Mouse (Mus musculus): ENCODE measurements around the gene Chek2. TPM values are rescaled to one million over a fixed set of nuclear protein-coding genes. Genes with fewer than 3 reads are reported as not detected.

The Chek2 gene
- 1.3 TPM for polyA plus RNA-seq (2015; fragmentation: Illumina TruSeq; extraction: RNeasy Lipid Tissue Mini Kit (QIAGEN cat#74804); ENCODE audit: insufficient read depth, low read depth, low replicate concordance)

GRCm38 (mm10) chr5:110839678-110840365, at the start of gene Chek2, which contains the start of gene Hscb:
Gene Chek2, plus strand, starts transcription at chr5:110839979.
Gene Hscb, minus strand, starts transcription at chr5:110839777.

GRCm38 (mm10) chr5:110809667-110810325, 30.0 kb upstream of the Chek2 start, which contains the start of gene Ulk1:
Gene Ulk1, minus strand, starts transcription at chr5:110810097.

GRCm38 (mm10) chr5:110879584-110880374, 40.0 kb downstream of the Chek2 start, which contains the start of gene Ttc28:
Gene Ttc28, plus strand, starts transcription at chr5:110879803.

Other genes with a start within 250 kb of the Chek2 start
- 3.4 TPM for gene Noc4l, start 186.6 kb upstream of the Chek2 start, polyA plus RNA-seq (2015; fragmentation: Illumina TruSeq; extraction: RNeasy Lipid Tissue Mini Kit (QIAGEN cat#74804); ENCODE audit: insufficient read depth, low read depth, low replicate concordance)
- 4.6 TPM for gene Ddx51, start 186.5 kb upstream of the Chek2 start, polyA plus RNA-seq (2015; fragmentation: Illumina TruSeq; extraction: RNeasy Lipid Tissue Mini Kit (QIAGEN cat#74804); ENCODE audit: insufficient read depth, low read depth, low replicate concordance)
- 8.4 TPM for gene Ep400, start 69.3 kb upstream of the Chek2 start, polyA plus RNA-seq (2015; fragmentation: Illumina TruSeq; extraction: RNeasy Lipid Tissue Mini Kit (QIAGEN cat#74804); ENCODE audit: insufficient read depth, low read depth, low replicate concordance)
- gene Pus1, start 59.3 kb upstream of the Chek2 start, polyA plus RNA-seq (2015; fragmentation: Illumina TruSeq; extraction: RNeasy Lipid Tissue Mini Kit (QIAGEN cat#74804); ENCODE audit: insufficient read depth, low read depth, low replicate concordance): 14.6 TPM
- 13.0 TPM for gene Ulk1, start 29.9 kb upstream of the Chek2 start, polyA plus RNA-seq (2015; fragmentation: Illumina TruSeq; extraction: RNeasy Lipid Tissue Mini Kit (QIAGEN cat#74804); ENCODE audit: insufficient read depth, low read depth, low replicate concordance)
- 7.1 TPM for gene Hscb, start 202 bp upstream of the Chek2 start, polyA plus RNA-seq (2015; fragmentation: Illumina TruSeq; extraction: RNeasy Lipid Tissue Mini Kit (QIAGEN cat#74804); ENCODE audit: insufficient read depth, low read depth, low replicate concordance)
- gene Ttc28, start 39.8 kb downstream of the Chek2 start, polyA plus RNA-seq (2015; fragmentation: Illumina TruSeq; extraction: RNeasy Lipid Tissue Mini Kit (QIAGEN cat#74804); ENCODE audit: insufficient read depth, low read depth, low replicate concordance): 4.1 TPM

All from pancreas, adult 10 weeks (tissue).